Mouse (Mus musculus): ENCODE measurements around the gene Ndufv1.

DNA sequence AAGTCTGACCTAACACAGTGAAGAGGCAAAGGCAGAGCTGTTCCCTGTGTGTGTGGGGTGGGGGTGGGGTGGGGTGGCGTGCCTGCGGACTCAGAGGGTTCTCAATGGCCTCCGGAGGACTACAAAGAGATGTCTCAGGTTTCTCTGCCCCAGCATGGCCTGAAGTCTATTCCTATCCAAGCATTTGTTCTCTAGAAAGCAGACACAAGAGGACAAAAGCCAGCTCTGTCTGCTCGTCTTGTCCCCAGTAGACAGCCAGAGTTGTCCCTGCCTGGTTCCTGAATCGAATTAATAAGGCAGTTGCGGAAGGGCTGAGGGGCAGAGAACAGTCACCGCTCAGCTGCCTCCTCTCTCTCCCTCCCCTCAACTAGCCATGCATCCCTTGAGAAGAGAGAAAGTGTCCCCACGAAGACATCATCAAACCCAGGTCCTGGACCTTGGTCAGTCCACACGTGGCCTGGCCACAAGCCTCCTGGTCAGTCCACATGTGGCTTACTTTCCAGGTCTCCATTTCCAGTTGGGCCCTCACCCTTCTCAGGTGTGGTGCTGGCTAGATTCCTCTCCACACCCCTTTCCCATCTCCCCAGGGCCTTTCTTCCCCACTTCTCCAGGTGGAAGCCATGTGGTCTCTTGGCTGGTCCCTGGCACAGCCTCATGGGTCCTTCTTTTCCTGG is 28.9 kb downstream of the Ndufv1 start:
- TF ChIP-seq CTCF (IDR thresholded peaks at IDR 0.05; ENCODE audit: low read depth, low read length) (no peak), GATA2 (IDR thresholded peaks at IDR 0.05; ENCODE audit: borderline replicate concordance, low read depth, low read length) (no peak), GATA1 (IDR thresholded peaks at IDR 0.05; ENCODE audit: borderline replicate concordance, low read length) (no peak), TAL1 (conservative IDR thresholded peaks at IDR 0.05; ENCODE audit: low read depth, low read length) (no peak), POLR2AphosphoS5 (IDR thresholded peaks at IDR 0.05; ENCODE audit: insufficient replicate concordance, low read depth, low read length) (no peak)
